Comparison of ENCODE assay signal across 19 mouse cellular contexts in the genomic region with DNA sequence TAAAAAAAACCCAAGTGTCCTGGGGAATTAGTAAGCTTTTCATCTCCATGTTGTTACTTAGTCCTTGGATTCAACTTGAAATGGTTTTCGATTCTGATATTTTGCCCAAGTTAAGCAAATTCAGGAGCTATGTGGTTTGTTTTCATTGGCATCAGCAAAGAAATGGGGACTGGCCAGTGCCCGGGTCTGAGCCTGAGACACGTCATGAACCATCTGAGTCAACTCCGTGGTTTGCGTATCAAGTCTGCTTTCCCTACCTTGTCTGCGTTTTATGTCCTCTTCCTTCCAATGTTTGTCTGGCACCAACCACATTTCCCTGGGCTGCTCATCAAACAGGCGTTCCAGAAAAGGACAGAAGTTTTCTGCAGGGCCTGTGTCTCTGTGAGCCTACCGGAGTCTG.
"Had no signal": no experiment of that assay in that cellular context is flagged by ENCODE, and none has a peak within 500 bp of the region (broad histone marks: within the 10 kb centered on the region; RNA-seq: fewer than 3 reads in every experiment).

No protein-coding gene starts in this region.

- H3K4me1 ChIP-seq: megakaryocyte, embryonic 14.5 days; midbrain, embryonic 10.5 days; midbrain, embryonic 13.5 days; neural tube, embryonic 13.5 days had no signal

- H3K4me2 ChIP-seq: kidney, embryonic 15.5 days; limb, embryonic 13.5 days; lung, embryonic 14.5 days; midbrain, embryonic 13.5 days; neural tube, embryonic 13.5 days had no signal

- ATAC-seq: liver, postnatal 0 days; lung, postnatal 0 days; midbrain, embryonic 13.5 days had no signal

- H3K36me3 ChIP-seq: kidney, embryonic 15.5 days; limb, embryonic 10.5 days; limb, embryonic 13.5 days; midbrain, embryonic 10.5 days; midbrain, embryonic 13.5 days; neural tube, embryonic 13.5 days had no signal

- H3K4me3 ChIP-seq: kidney, embryonic 15.5 days; limb, embryonic 10.5 days; limb, embryonic 13.5 days; megakaryocyte, embryonic 14.5 days; midbrain, embryonic 10.5 days; midbrain, embryonic 13.5 days; neural tube, embryonic 13.5 days had no signal

- H3K9ac ChIP-seq: kidney, embryonic 15.5 days; limb, embryonic 13.5 days; liver, embryonic 14.5 days; liver, postnatal 0 days; lung, embryonic 14.5 days; midbrain, embryonic 13.5 days; neural tube, embryonic 13.5 days had no signal

- DNase-seq: kidney, adult 8-10 months; kidney, postnatal 10 days; kidney, postnatal 4 days; liver; liver, postnatal 0 days; lung, embryonic 14.5 days; thymus, adult 2 months; thymus, postnatal 14 days; thymus, postnatal 4 days had no signal

- H3K9me3 ChIP-seq: kidney, embryonic 15.5 days; limb, embryonic 10.5 days; limb, embryonic 13.5 days; megakaryocyte, embryonic 14.5 days; midbrain, embryonic 10.5 days; midbrain, embryonic 13.5 days; neural tube, embryonic 13.5 days had no signal

- H3K27ac ChIP-seq: kidney, embryonic 15.5 days; limb, embryonic 10.5 days; limb, embryonic 13.5 days; liver, embryonic 14.5 days; macrophage; midbrain, embryonic 10.5 days; midbrain, embryonic 13.5 days; neural tube, embryonic 13.5 days had no signal

- H3K27me3 ChIP-seq: kidney, embryonic 15.5 days; limb, embryonic 13.5 days; midbrain, embryonic 13.5 days; neural tube, embryonic 13.5 days had no signal
